Mouse (Mus musculus): ENCODE data around the gene Grk5. TPM values are rescaled to one million over a fixed set of nuclear protein-coding genes. Genes with fewer than 3 reads are reported as not detected.
A peak's percentile ranks its signal among the peaks of the same experiment; 100 is the strongest.

Grk5 gene
- polyA plus RNA-seq, 1 experiment, result 5.8 TPM

- TF ChIP-seq CTCF (IDR thresholded peaks at IDR 0.05; ENCODE audit: extremely low read depth, insufficient read depth, low read length) (no peak), POLR2A (IDR thresholded peaks at IDR 0.05; ENCODE audit: extremely low read depth, insufficient read depth, low read length) (no peak)
- Histone ChIP-seq H3K4me1 (ENCODE audit: control insufficient read depth, insufficient read depth, low read length) (no peaks in the 10 kb centered on the region), H3K4me3 (ENCODE audit: insufficient read depth, low read length) (no peak overlapping the region), H3K27ac (ENCODE audit: insufficient read depth, low read length) (no peak overlapping the region)
These were observed 174.8 kb downstream of the Grk5 start for GRCm38 (mm10) chr19:61064386-61064785.

GRCm38 (mm10) chr19:61065011-61065410, 175.5 kb downstream of the Grk5 start:
- Histone ChIP-seq H3K4me1 (ENCODE audit: control insufficient read depth, insufficient read depth, low read length) (no peaks in the 10 kb centered on the region), H3K4me3 (ENCODE audit: insufficient read depth, low read length) (no peak overlapping the region), H3K27ac (ENCODE audit: insufficient read depth, low read length) (no peak overlapping the region)
- no peak for TF ChIP-seq POLR2A (IDR thresholded peaks at IDR 0.05; ENCODE audit: extremely low read depth, insufficient read depth, low read length)
- no peak for TF ChIP-seq CTCF (IDR thresholded peaks at IDR 0.05; ENCODE audit: extremely low read depth, insufficient read depth, low read length)

GRCm38 (mm10) chr19:61078622-61079021, 189.1 kb downstream of the Grk5 start:
- Histone ChIP-seq H3K27ac (ENCODE audit: insufficient read depth, low read length) (no peak overlapping the region), H3K4me3 (ENCODE audit: insufficient read depth, low read length) (no peak overlapping the region), H3K4me1 (ENCODE audit: control insufficient read depth, insufficient read depth, low read length) (no peaks in the 10 kb centered on the region)
- no peak for TF ChIP-seq CTCF (IDR thresholded peaks at IDR 0.05; ENCODE audit: extremely low read depth, insufficient read depth, low read length)
- TF ChIP-seq POLR2A (IDR thresholded peaks at IDR 0.05; ENCODE audit: extremely low read depth, insufficient read depth, low read length), result no peak

GRCm38 (mm10) chr19:61080251-61080749, 190.8 kb downstream of the Grk5 start:
- TF ChIP-seq CTCF (IDR thresholded peaks at IDR 0.05; ENCODE audit: extremely low read depth, insufficient read depth, low read length) (no peak), POLR2A (IDR thresholded peaks at IDR 0.05; ENCODE audit: extremely low read depth, insufficient read depth, low read length) (no peak)
- no peak overlapping the region for H3K4me3 ChIP-seq (ENCODE audit: insufficient read depth, low read length)
- no peaks in the 10 kb centered on the region for H3K4me1 ChIP-seq (ENCODE audit: control insufficient read depth, insufficient read depth, low read length)
- no peak overlapping the region for H3K27ac ChIP-seq (ENCODE audit: insufficient read depth, low read length)

- TF ChIP-seq CTCF (IDR thresholded peaks at IDR 0.05; ENCODE audit: extremely low read depth, insufficient read depth, low read length) (no peak), POLR2A (IDR thresholded peaks at IDR 0.05; ENCODE audit: extremely low read depth, insufficient read depth, low read length) (no peak)
- Histone ChIP-seq H3K4me3 (ENCODE audit: insufficient read depth, low read length) (no peak overlapping the region), H3K4me1 (ENCODE audit: control insufficient read depth, insufficient read depth, low read length) (no peaks in the 10 kb centered on the region), H3K27ac (ENCODE audit: insufficient read depth, low read length) (no peak overlapping the region)
These were observed 193.5 kb downstream of the Grk5 start for GRCm38 (mm10) chr19:61083006-61083405.

GRCm38 (mm10) chr19:61084149-61084940, 194.8 kb downstream of the Grk5 start:
- H3K27ac ChIP-seq (ENCODE audit: insufficient read depth, low read length), result no peak overlapping the region
- TF ChIP-seq CTCF (IDR thresholded peaks at IDR 0.05; ENCODE audit: extremely low read depth, insufficient read depth, low read length) (peak; percentile 97), POLR2A (IDR thresholded peaks at IDR 0.05; ENCODE audit: extremely low read depth, insufficient read depth, low read length) (no peak)
- no peaks in the 10 kb centered on the region for H3K4me1 ChIP-seq (ENCODE audit: control insufficient read depth, insufficient read depth, low read length)
- H3K4me3 ChIP-seq (ENCODE audit: insufficient read depth, low read length), result no peak overlapping the region

- TF ChIP-seq CTCF (IDR thresholded peaks at IDR 0.05; ENCODE audit: extremely low read depth, insufficient read depth, low read length), result no peak
- no peak for TF ChIP-seq POLR2A (IDR thresholded peaks at IDR 0.05; ENCODE audit: extremely low read depth, insufficient read depth, low read length)
- no peaks in the 10 kb centered on the region for H3K4me1 ChIP-seq (ENCODE audit: control insufficient read depth, insufficient read depth, low read length)
These were observed 195.7 kb downstream of the Grk5 start for GRCm38 (mm10) chr19:61085217-61085616.

GRCm38 (mm10) chr19:61087781-61088180, 198.2 kb downstream of the Grk5 start:
- no peaks in the 10 kb centered on the region for H3K4me1 ChIP-seq (ENCODE audit: control insufficient read depth, insufficient read depth, low read length)
- H3K27ac ChIP-seq (ENCODE audit: insufficient read depth, low read length), result no peak overlapping the region
- no peak for TF ChIP-seq CTCF (IDR thresholded peaks at IDR 0.05; ENCODE audit: extremely low read depth, insufficient read depth, low read length)
- TF ChIP-seq POLR2A (IDR thresholded peaks at IDR 0.05; ENCODE audit: extremely low read depth, insufficient read depth, low read length), result no peak
- H3K4me3 ChIP-seq (ENCODE audit: insufficient read depth, low read length), result no peak overlapping the region

More at GRCm38 (mm10) chr19:61085217-61085616, 195.7 kb downstream of the Grk5 start:
- Histone ChIP-seq H3K27ac (ENCODE audit: insufficient read depth, low read length) (no peak overlapping the region), H3K4me3 (ENCODE audit: insufficient read depth, low read length) (no peak overlapping the region)

GRCm38 (mm10) chr19:61089001-61089400, 199.5 kb downstream of the Grk5 start:
- Histone ChIP-seq H3K4me1 (ENCODE audit: control insufficient read depth, insufficient read depth, low read length) (no peaks in the 10 kb centered on the region), H3K27ac (ENCODE audit: insufficient read depth, low read length) (no peak overlapping the region), H3K4me3 (ENCODE audit: insufficient read depth, low read length) (no peak overlapping the region)
- TF ChIP-seq POLR2A (IDR thresholded peaks at IDR 0.05; ENCODE audit: extremely low read depth, insufficient read depth, low read length) (no peak), CTCF (IDR thresholded peaks at IDR 0.05; ENCODE audit: extremely low read depth, insufficient read depth, low read length) (no peak)

- Histone ChIP-seq H3K4me1 (ENCODE audit: control insufficient read depth, insufficient read depth, low read length) (no peaks in the 10 kb centered on the region), H3K4me3 (ENCODE audit: insufficient read depth, low read length) (no peak overlapping the region), H3K27ac (ENCODE audit: insufficient read depth, low read length) (no peak overlapping the region)
- no peak for TF ChIP-seq CTCF (IDR thresholded peaks at IDR 0.05; ENCODE audit: extremely low read depth, insufficient read depth, low read length)
These were observed 201.0 kb downstream of the Grk5 start for GRCm38 (mm10) chr19:61090541-61090940.

Measured in cortical plate, adult 2 months (tissue).